Mouse (Mus musculus) right cerebral cortex, adult 18-20 months (tissue): ENCODE measurements around the gene Cpa1.
A peak's percentile ranks its signal among the peaks of the same experiment; 100 is the strongest.

Source experiments
- DNase-seq: peaks from one replicate; pipeline ENCODE4 v3.0.0; 2022; ENCODE audit warnings: mixed read lengths

Cpa1 gene

DNA sequence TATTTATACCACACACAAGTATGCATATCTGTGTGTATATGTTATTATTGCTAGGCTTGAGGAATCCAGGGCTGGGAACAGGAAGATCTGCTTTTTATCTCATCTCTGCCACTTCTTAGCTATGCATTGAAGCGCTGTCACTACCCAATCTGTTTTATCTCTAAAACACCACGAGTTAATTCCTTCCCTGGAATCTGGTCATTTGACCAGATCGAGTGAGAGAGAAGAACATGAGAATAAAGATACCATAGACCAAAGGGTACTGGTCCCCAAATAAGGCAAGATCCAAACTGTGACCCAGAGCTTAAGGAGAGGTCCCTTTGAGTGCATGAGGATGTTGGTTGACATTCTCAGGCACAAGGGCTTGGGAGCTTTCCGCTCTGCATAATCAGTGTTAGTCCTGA lies 17.0 kb upstream of the Cpa1 start:
- DNase-seq, result no peak

- no peak for DNase-seq
Measured at GRCm38 (mm10) chr6:30624763-30625162, 14.3 kb upstream of the Cpa1 start.

GRCm38 (mm10) chr6:30628152-30628551 lies 10.9 kb upstream of the Cpa1 start:
- DNase-seq, result peak; percentile 20

DNA sequence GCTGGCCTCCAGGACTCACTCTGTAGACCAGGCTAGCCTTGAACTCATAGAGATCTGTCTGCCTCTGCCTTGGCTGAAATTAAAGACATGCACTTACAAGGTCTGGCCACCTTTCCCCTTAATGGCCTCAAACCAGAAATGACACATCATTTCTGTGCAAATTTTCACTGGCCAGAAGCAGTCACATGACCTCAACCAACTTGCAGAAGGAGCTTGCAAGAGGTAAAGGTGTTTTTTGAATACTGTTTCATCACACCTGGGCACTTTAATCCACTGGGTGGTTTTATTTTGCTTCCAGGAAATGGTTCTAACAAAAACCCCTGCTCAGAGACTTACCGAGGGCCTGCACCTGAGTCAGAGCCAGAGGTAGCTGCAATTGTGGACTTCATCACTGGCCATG lies 9.0 kb upstream of the Cpa1 start:
- DNase-seq, result no peak

DNA sequence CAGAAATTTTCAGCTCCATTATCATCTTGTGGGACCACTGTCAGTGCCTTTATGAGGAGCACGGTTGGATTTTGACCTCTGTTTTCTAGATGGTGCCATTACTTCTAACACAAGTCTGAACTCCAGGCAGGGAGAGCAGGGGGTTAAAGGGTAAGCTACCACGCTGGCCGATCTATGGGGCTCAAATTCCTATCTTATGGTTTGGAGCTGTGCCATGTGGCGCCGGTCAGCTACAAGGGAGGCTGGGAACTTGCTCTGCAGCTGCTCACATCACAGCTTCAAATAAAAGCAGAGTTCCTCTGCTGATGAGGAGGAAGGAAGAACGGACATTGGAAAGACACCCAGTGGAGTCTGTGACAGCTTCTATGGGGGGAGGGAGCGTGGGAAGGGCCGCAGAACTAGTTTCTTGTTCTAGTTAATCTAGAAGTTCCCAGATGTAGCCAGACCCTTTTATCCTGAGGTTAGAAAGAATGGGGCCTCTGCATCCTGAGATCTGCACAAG lies 3.6 kb upstream of the Cpa1 start:
- no peak for DNase-seq

DNA sequence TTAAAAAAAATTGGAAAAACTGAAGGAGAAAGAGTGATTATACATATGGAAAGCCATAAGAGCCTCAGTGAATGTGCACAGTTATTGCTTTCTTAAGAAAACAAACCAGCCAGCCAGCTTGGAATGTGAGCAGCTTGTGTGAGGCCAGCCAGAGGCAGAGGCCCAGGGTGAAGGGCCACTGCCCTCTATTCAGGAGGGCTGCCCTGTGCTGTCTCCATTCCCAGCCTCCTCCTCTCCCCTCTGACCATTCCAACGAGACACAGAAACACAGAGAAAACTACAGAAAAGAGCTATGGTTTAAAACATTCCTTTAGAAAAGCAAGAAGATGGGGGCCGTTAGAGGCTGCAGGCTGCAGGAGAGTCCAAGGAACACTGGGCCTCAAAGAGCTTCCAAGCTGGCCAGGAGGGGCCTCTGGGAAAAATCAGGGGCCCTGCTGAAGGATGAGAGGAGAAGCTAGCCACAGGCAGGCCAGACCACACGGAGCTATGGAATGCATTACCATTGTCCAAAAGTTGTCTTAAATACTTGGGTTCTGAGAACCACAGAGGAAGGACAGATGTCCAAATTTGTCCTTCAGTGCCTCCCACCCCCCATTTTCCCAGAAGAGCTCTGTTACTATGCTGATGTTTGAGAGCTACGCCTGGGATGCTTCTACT lies 2.7 kb upstream of the Cpa1 start:
- no peak for DNase-seq

DNA sequence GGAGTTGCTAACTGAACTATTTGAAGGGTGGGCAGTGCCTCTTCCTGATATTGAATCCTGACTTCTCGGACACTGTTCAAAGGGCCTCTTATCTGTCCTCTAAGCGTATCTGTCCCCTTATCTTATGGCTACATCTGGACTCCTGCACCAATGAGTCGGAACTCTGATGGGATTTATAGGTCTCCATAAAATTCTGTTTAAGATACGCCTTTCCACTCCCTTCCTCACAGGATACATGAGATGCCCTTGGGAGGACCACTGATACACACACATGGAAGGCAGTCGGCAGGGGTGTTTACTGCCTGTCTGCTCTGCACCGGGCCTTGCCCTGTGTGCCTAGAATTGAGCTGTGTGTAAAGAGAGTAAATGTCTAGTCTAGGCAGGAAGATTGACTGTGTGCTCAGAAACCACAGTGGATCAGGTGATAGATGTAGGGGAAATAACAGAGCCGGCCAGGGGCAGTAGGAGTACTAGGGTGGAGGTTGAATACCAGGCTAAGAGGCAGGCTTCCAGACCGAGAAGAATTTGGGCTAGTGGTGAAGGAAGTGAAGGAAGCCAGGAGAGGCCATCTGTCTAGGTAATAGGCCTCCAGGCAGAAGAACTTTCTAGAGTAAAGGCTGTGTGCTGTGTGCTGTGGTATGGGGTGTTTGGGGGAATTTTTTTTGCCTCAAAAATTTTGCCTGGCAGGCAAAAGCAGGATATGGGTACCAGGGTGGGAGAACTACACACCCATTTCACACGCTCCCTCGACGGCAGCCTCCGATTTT lies 4.9 kb downstream of the Cpa1 start:
- DNase-seq, result no peak

DNA sequence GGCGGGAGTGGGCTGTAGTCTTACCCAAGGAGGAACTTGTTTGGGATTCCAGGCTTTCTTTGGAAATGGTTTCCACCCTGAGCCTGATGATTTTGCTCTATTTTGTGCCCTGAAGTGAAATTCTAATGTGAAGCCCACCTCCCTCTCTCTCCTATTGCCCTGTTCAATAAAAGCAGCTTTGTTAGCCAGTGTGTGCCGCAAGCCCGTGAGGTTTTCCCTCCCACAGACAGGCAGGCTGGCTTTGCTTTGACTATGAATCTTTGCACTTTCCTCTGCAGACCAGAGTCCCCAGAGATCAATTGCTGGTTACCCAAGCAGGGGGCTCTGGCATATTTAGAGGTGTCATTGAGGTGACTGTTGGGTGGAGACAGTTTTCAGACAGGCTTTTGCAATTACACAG lies 5.4 kb downstream of the Cpa1 start:
- DNase-seq, result no peak

DNA sequence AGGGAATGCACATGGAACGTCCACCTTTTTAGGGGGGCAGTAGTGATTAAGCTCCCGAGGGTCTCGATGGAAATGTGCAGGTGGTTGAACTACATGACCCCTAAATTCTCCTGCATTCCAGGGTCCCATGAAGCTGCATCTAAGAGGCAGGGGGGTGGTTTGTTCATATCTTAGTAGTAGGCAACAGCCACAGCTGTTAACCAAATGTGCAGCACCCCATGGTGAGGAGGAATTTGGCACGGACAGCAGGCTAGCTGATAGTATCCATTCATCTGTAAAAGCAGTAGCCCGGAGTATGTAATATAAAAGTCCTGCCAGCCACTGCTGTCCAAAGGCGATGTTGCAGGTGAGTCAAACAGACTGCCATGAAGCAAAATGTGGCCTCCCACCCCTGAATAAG lies 6.4 kb downstream of the Cpa1 start:
- DNase-seq, result no peak

DNA sequence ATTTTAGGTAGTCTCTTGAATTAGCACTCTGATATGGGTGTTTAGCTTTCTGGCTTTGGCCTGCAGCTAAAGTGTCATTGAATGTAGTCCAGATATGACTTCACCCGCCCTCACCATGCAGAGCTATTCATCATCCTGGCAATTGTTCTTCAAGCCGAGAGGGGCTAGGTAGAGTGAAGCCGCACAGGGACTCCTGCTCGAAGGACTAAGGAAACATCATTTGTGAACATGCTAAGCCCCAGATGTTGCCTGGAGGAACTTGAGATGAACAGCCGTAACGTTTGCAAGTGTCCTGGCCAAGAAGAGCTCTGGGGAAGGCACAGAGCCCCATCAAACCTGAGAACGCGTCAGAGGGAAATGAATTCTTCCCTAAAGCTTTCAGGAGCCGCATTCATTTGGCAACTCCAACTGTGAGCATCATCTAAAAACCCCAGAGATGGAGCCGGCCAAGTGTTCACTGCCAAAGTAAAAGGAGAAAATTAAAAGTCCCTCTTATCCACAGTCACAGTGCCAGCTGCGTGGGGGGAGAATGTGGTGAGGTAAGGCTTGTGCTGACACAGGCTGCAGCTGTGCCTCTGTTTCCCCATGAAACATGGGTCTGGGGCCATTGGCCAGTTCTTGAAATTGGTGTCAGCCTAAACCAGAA lies 10.8 kb downstream of the Cpa1 start:
- peak; percentile 57 for DNase-seq

- DNase-seq, result no peak
Measured at GRCm38 (mm10) chr6:30652425-30653188, 13.6 kb downstream of the Cpa1 start.

- no peak for DNase-seq
Measured at GRCm38 (mm10) chr6:30653518-30653917, 14.5 kb downstream of the Cpa1 start.

DNA sequence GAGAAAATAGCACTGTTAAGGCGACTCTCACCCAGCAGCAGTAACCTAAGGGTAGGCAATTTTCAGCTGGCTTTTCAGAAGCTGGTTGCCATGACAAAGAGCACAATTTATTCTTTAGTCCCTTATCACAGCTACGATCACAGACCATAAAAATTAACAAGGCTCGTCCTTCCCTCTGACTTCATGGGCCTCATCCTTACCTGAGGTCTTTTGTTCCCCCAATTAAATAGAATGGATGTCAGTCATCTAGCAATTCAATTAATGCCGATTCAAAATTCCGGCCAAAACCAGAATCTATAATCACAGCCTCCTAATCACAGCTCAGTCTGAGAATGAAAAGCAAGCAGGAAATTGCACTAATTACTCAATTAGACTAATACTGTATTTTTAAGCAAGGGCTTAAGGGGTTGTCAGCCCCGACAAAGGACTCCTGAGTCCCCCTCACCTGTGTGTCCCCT lies 15.4 kb downstream of the Cpa1 start:
- no peak for DNase-seq

GRCm38 (mm10) chr6:30654932-30655331 lies 15.9 kb downstream of the Cpa1 start:
- no peak for DNase-seq

DNA sequence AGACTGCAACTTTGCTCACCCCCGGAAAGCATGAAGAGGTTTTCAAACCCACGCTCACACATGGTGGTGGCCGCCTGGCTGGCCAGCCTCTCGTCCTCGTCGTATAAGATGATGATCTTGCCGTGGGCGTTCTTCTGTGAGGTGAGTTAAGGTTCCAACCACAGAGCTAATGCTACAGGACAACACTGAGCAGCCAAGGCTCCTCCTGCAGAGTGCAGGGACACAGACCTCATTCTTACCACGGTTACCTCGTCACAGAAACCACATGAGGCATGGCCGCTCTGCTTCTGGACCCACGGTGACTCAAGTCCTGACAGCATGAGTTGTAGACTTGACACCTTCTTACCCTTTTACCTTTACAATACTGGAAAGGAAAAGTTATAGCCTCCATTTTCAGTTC lies 18.3 kb downstream of the Cpa1 start:
- no peak for DNase-seq

GRCm38 (mm10) chr6:30658619-30659018 lies 19.6 kb downstream of the Cpa1 start:
- DNase-seq, result no peak

- DNase-seq, result no peak
Measured at GRCm38 (mm10) chr6:30664776-30665175, 25.8 kb downstream of the Cpa1 start.

- no peak for DNase-seq
Measured at GRCm38 (mm10) chr6:30665296-30665695, 26.3 kb downstream of the Cpa1 start.

GRCm38 (mm10) chr6:30666043-30666442 lies 27.0 kb downstream of the Cpa1 start:
- DNase-seq, result no peak

- DNase-seq, result no peak
Measured at GRCm38 (mm10) chr6:30667585-30667984, 28.6 kb downstream of the Cpa1 start.

GRCm38 (mm10) chr6:30671696-30672095 lies 32.7 kb downstream of the Cpa1 start:
- no peak for DNase-seq

DNA sequence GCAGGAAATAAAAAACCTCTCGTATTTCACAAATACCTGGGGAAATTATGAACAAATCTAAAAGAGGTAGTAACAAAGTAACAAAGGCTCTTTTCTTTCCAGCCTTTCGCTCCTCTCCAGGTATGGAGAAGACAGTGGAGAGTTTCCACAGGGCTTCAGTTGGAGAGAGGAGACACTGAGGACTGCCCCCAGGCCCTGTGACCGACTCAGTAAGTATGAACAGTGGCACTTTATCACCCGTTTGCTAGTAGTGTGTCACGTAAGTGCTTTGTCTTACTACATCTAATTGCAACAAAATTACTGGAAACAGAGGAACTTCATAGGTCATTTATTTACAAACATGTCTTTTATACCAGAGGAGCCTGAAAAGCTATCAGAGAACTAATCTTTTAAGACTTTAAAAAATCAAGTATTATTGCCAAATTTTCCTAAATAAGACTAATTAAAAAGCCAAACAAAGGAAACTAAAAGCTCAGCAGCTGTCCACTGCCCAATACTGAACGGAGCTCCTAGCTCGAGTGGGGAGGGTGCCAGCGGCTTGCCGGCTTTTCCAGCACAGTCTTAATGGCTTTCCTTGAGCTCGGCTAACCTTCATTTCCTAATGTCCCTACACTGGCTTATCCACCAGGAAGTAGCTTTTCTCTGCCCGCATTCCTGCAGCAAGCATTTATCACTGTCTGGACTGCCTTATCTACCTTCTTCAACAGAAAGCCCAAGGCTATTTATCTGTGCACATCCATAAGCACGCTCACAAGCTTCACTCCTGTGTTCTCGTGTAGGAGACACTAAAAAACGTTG lies 34.9 kb downstream of the Cpa1 start:
- DNase-seq, result no peak
